Comparison of ENCODE assay signal across 26 mouse cellular contexts in genomic region chr9:41060617-41061016, GRCm38 (mm10). TPM values are rescaled to one million over a fixed set of nuclear protein-coding genes. Genes with fewer than 3 reads are reported as not detected.
"Had no signal": no experiment of that assay in that cellular context is flagged by ENCODE, and none has a peak within 500 bp of the region (broad histone marks: within the 10 kb centered on the region; RNA-seq: fewer than 3 reads in every experiment).

No protein-coding gene starts in this region.

- H3K4me3 ChIP-seq: kidney, embryonic 15.5 days; left cerebral cortex, adult 2 months; limb, embryonic 13.5 days; liver, embryonic 12.5 days; liver, embryonic 15.5 days; lung, embryonic 15.5 days; megakaryocyte, embryonic 14.5 days; midbrain, embryonic 12.5 days; stomach, embryonic 15.5 days had no signal

- H3K9ac ChIP-seq: kidney, embryonic 15.5 days; limb, embryonic 13.5 days; liver, embryonic 12.5 days; liver, embryonic 15.5 days; lung, embryonic 15.5 days; midbrain, embryonic 12.5 days; stomach, embryonic 15.5 days had no signal

- H3K4me2 ChIP-seq: kidney, embryonic 15.5 days; limb, embryonic 13.5 days; liver, embryonic 12.5 days; liver, embryonic 15.5 days; lung, embryonic 15.5 days; midbrain, embryonic 12.5 days; stomach, embryonic 15.5 days had no signal

- H3K27me3 ChIP-seq: kidney, embryonic 15.5 days; limb, embryonic 13.5 days; liver, embryonic 15.5 days; lung, embryonic 15.5 days; megakaryocyte, embryonic 14.5 days; midbrain, embryonic 12.5 days; stomach, embryonic 15.5 days had no signal

- ATAC-seq: liver, embryonic 12.5 days; midbrain, embryonic 16.5 days had no signal

- H3K36me3 ChIP-seq: kidney, embryonic 15.5 days; limb, embryonic 13.5 days; liver, embryonic 12.5 days; liver, embryonic 15.5 days; lung, embryonic 15.5 days; midbrain, embryonic 12.5 days; stomach, embryonic 15.5 days had no signal

- H3K9me3 ChIP-seq: kidney, embryonic 15.5 days; limb, embryonic 13.5 days; liver, embryonic 12.5 days; liver, embryonic 15.5 days; lung, embryonic 15.5 days; megakaryocyte, embryonic 14.5 days; midbrain, embryonic 12.5 days; stomach, embryonic 15.5 days had no signal

- H3K4me1 ChIP-seq: lung, embryonic 15.5 days; stomach, embryonic 15.5 days had no signal

- DNase-seq: kidney, adult 11 months; kidney, adult 8-10 months; kidney, postnatal 10 days; kidney, postnatal 36 days; layer of hippocampus, postnatal 36 days; left cerebral cortex, postnatal 4 days; liver; lung, adult 18-20 months; lung, postnatal 10 days; lung, postnatal 36 days; retina, postnatal 1 day; right cerebral cortex, postnatal 25 days; spleen, adult 18-20 months; thymus, postnatal 36 days had no signal

- H3K27ac ChIP-seq: kidney, embryonic 15.5 days; left cerebral cortex, adult 2 months; limb, embryonic 13.5 days; liver, embryonic 12.5 days; liver, embryonic 15.5 days; lung, embryonic 15.5 days; stomach, embryonic 15.5 days had no signal

RNA-seq across cellular contexts. Expression of gene Crtam, which starts 56.2 kb away (rescaled TPM):
- total RNA-seq: layer of hippocampus, adult 8-10 months; layer of hippocampus, postnatal 10 days had no signal
- polyA plus RNA-seq: liver, embryonic 15.5 days; lung, embryonic 15.5 days; midbrain, embryonic 12.5 days; stomach, embryonic 15.5 days had no signal
